Mouse (Mus musculus): ENCODE results near the gene Fcna. TPM values are rescaled to one million over a fixed set of nuclear protein-coding genes. Genes with fewer than 3 reads are reported as not detected.

Fcna gene
- 4.1 TPM for polyA plus RNA-seq (2014; fragmentation: Illumina TruSeq; extraction: RNeasy Lipid Tissue Mini Kit (QIAGEN cat#74804); ENCODE audit: low read depth, low replicate concordance)

DNA sequence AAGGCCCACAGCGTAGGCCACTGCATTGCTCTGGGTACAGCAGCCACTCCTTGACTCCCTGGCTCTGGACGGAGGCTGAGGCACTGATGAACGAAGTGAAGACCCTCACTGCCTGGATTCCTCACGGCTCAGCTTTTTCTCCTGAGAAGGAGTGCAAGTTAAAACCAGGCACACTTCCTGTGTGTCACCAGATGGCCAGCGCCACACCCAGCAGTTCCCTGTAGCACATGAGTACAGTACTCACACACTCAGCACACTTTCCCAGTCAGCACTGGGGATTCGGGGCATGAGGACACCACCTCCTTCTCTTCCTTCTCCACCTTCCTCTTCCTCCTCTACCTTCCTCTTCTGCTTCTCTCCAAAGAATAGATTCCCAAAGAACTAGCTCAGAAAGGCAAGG is at the start of gene Fcna:
Gene Fcna, minus strand, starts transcription at position 220 of the 400 bp plus-strand sequence.

DNA sequence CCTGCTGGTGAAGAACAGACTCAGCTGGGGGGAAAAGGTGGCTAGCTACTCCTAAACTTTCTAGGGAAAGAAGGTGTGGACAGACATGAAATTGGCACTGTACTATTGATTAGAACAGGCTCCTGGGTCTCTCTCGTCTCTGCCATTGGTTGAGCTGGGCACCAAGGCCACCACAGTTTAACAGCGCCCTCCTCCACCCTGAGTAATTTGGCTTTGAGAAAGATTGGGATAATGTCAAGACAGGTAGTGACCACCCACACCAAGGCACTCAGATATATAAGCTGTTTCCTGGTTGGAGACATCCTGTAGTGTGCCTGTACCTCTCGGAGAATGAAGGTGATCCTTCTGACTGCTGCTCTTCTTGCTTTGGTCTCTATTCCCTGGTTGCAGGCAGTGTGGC is 48.7 kb upstream of the Fcna start, which contains the start of gene Lcn6:
Gene Lcn6, plus strand, starts transcription at position 301 of the 400 bp plus-strand sequence.

DNA sequence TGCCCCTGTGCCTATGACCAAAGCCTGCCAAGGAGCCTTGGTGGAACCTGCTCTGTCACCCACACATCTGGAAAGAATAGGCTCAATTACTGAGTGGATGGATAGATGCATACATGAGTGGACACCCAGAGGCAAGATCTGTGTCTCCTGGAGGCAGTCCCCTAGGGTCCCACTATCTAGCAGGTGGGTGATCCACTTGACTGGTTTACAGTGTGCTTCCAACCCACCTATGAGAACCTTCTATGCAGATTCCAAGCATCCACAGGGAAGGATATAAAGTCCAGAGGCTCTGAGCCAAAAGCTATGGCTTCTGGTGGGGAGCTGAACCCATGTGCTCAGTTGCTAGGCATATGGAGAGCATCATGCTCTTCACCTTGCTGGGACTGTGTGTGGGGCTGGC is 29.8 kb upstream of the Fcna start, which contains the start of gene Lcn5:
Gene Lcn5, plus strand, starts transcription at position 301 of the 400 bp plus-strand sequence.

DNA sequence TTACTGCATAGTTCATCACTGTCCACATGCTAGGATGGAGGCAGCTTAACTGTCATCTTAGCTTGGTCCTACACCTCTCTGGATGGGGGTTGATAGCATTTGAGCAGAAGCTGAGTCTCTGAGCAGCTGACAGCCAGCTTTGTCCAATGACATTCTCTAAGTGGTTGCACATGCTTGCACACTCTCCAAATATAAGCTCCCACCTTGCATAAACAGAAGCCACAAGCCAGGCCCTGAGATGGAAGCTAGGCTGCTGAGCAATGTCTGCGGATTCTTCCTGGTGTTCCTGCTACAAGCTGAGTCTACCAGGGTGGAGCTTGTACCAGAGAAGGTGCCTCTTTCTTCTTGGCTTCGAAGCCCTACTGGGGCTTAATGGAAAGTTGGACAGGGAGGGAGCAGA is 25.1 kb upstream of the Fcna start, which contains the start of gene Lcn8:
Gene Lcn8, plus strand, starts transcription at position 219 of the 400 bp plus-strand sequence.

DNA sequence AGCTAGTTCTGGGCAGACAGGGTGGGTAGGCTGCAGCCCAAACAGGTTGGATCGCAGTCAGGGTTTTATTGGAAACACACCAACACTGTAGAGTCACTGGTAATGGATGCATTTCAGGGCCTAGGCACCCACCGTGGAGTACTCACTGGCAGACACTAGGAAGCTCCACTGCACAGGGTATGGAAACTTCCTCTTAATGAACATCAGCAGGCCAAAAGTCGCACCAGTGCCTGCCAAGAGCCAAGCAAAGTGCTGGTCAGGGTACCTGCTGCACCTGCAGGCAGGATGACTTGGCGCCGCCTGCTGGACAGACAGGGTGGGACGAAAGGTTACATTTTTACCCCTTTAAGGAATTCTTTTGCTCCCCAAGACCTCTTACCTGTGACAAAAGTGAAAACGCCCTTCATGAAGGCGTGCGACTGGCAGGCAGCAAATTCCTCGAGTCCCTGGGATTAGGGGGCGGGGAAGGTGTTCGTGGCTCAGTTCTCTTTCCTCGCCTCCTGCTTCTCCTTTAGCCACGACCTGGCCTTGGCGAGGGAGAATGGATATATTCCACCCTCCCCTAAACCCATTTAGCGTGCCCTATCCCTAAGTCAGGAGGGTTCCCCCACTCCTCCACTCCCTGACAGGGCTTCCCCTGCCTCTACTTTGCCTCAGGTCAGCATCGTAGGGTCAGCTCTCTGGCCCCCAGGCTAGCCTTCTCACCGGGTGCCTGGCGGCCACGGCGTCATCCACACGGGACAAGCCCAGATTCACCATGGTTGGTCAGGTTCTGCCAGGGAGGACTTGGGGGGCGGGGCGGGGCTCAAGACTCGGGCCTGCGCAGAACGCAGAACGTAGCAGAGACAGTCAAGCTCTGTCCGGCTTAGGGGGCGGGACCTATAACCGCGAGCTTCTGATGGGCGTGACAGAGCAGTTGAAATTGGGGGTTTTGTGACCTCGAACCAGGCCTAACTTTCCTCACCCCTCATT is 6.3 kb downstream of the Fcna start, which contains the start of gene Tmem141:
Gene Tmem141, minus strand, starts transcription at position 777 of the 972 bp plus-strand sequence.

DNA sequence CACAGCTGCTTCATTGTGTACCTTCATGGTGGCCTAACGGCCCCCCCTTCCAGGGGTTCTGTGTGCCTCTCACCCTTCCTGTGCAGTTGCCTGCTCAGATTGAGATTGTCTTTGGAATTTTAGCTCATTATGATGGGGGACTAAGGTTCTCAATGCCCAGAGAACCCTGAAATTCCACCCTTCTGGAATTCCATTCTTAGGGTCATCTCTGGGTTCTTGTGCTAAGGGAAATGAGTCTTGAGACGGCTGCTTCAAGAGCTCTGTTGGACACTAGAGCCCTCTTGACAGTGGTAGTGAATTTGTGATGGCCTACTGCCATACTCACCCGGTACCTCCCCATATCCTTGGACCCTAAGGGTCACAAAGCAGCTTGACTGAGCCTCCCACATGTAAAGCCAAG is 10.3 kb downstream of the Fcna start, which contains the start of gene Ccdc183:
Gene Ccdc183, minus strand, starts transcription at position 101 of the 400 bp plus-strand sequence.

DNA sequence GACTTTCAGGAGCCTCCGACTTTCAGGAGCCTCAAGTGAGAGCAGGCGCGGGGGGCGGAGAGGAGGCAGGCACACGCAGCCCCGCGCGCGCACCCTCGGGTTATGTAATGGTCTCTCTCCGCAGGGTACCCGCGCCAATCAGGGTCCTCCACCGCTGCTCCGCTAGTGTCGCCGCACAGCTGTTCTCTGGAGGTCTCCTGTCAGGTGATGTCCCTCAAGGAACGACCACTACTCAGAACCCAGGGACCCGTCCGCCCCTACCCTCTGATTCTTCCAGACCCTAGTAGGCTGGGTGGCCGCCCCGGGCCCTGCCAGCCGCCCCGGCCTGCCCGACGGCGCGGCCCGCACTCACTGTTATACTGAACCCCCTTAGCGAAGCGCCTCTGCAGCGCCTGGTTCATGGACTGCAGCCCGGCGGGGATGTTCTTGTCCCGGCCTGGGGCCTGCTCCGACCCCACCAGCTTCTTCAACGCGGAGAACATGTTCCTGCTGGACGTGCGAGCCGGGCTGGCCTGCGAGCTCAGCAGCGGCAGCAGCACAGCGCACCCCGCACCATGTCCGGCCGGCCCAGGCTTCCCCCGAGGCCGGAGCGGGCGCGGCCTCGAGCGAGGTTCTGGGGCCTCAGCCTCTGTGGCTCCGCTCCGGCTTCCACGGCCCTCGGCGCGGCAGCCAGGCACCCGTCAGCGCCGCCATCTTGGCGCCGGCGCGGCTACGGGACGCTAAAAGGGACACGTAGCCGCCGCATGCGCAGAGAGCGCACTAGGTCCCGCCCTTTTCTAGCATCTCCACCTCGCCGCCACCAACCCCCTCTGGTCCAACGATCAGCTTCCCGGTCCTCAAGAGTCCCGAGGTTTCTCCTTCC is 19.8 kb downstream of the Fcna start, which contains the start of gene Rabl6:
Gene Rabl6, minus strand, starts transcription at position 761 of the 862 bp plus-strand sequence.

DNA sequence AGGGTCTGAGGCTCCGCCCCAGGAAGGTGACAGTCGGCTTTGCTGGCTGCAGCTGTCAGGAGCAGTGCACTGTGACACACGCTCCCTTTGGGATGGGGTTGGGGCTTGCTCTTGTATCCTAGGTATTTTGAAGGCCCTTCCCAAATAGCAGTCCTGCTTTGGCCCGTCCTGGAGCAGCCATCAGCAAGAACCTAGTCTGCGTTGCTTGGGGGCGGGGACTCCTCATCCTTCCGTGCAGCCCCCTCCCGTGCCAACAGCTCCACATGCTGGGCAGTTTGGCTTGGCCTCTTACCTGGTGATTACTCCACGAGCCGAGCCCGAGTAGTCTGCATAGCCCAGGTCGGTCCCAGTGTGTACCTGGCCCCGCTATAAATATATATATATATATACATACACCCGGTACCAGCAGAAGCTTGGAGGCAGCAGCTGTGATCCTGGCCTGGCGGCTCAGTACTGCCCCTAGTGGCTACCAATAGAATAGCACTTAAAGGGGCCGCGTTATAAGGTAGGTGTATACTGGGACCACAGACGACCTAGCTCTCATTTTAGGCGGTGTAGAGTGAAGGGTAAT is 46.5 kb downstream of the Fcna start, which contains the start of gene Ajm1:
Gene Ajm1, minus strand, starts transcription at position 464 of the 571 bp plus-strand sequence.

Other genes with a start within 250 kb of the Fcna start
- 16.2 TPM for gene Entpd2, start 232.2 kb downstream of the Fcna start, polyA plus RNA-seq (2014; fragmentation: Illumina TruSeq; extraction: RNeasy Lipid Tissue Mini Kit (QIAGEN cat#74804); ENCODE audit: low read depth, low replicate concordance)
- gene Npdc1, start 228.7 kb downstream of the Fcna start, polyA plus RNA-seq (2014; fragmentation: Illumina TruSeq; extraction: RNeasy Lipid Tissue Mini Kit (QIAGEN cat#74804); ENCODE audit: low read depth, low replicate concordance) = 36.7 TPM
- gene Fut7, start 204.8 kb downstream of the Fcna start, polyA plus RNA-seq (2014; fragmentation: Illumina TruSeq; extraction: RNeasy Lipid Tissue Mini Kit (QIAGEN cat#74804); ENCODE audit: low read depth, low replicate concordance) = not detected
- 33.3 TPM for gene Abca2, start 199.3 kb downstream of the Fcna start, polyA plus RNA-seq (2014; fragmentation: Illumina TruSeq; extraction: RNeasy Lipid Tissue Mini Kit (QIAGEN cat#74804); ENCODE audit: low read depth, low replicate concordance)
- gene Clic3, start 171.2 kb downstream of the Fcna start, polyA plus RNA-seq (2014; fragmentation: Illumina TruSeq; extraction: RNeasy Lipid Tissue Mini Kit (QIAGEN cat#74804); ENCODE audit: low read depth, low replicate concordance) = 1.3 TPM
- 27.9 TPM for gene Paxx, start 166.9 kb downstream of the Fcna start, polyA plus RNA-seq (2014; fragmentation: Illumina TruSeq; extraction: RNeasy Lipid Tissue Mini Kit (QIAGEN cat#74804); ENCODE audit: low read depth, low replicate concordance)
- gene Ptgds, start 158.0 kb downstream of the Fcna start, polyA plus RNA-seq (2014; fragmentation: Illumina TruSeq; extraction: RNeasy Lipid Tissue Mini Kit (QIAGEN cat#74804); ENCODE audit: low read depth, low replicate concordance) = 1,706 TPM
- gene Lcn12, start 134.1 kb downstream of the Fcna start, polyA plus RNA-seq (2014; fragmentation: Illumina TruSeq; extraction: RNeasy Lipid Tissue Mini Kit (QIAGEN cat#74804); ENCODE audit: low read depth, low replicate concordance) = not detected
- gene Fbxw5, start 127.3 kb downstream of the Fcna start, polyA plus RNA-seq (2014; fragmentation: Illumina TruSeq; extraction: RNeasy Lipid Tissue Mini Kit (QIAGEN cat#74804); ENCODE audit: low read depth, low replicate concordance) = 77.7 TPM
- gene C8g, start 126.3 kb downstream of the Fcna start, polyA plus RNA-seq (2014; fragmentation: Illumina TruSeq; extraction: RNeasy Lipid Tissue Mini Kit (QIAGEN cat#74804); ENCODE audit: low read depth, low replicate concordance) = 4.2 TPM
- 13.2 TPM for gene Traf2, start 81.1 kb downstream of the Fcna start, polyA plus RNA-seq (2014; fragmentation: Illumina TruSeq; extraction: RNeasy Lipid Tissue Mini Kit (QIAGEN cat#74804); ENCODE audit: low read depth, low replicate concordance)
- gene Edf1, start 70.2 kb downstream of the Fcna start, polyA plus RNA-seq (2014; fragmentation: Illumina TruSeq; extraction: RNeasy Lipid Tissue Mini Kit (QIAGEN cat#74804); ENCODE audit: low read depth, low replicate concordance) = 280 TPM
- 1.7 TPM for gene Mamdc4, start 53.2 kb downstream of the Fcna start, polyA plus RNA-seq (2014; fragmentation: Illumina TruSeq; extraction: RNeasy Lipid Tissue Mini Kit (QIAGEN cat#74804); ENCODE audit: low read depth, low replicate concordance)
- gene Phpt1, start 52.8 kb downstream of the Fcna start, polyA plus RNA-seq (2014; fragmentation: Illumina TruSeq; extraction: RNeasy Lipid Tissue Mini Kit (QIAGEN cat#74804); ENCODE audit: low read depth, low replicate concordance) = 91.0 TPM
- 0.08 TPM for gene Ajm1, start 46.3 kb downstream of the Fcna start, polyA plus RNA-seq (2014; fragmentation: Illumina TruSeq; extraction: RNeasy Lipid Tissue Mini Kit (QIAGEN cat#74804); ENCODE audit: low read depth, low replicate concordance)
- gene Rabl6, start 19.5 kb downstream of the Fcna start, polyA plus RNA-seq (2014; fragmentation: Illumina TruSeq; extraction: RNeasy Lipid Tissue Mini Kit (QIAGEN cat#74804); ENCODE audit: low read depth, low replicate concordance) = 77.4 TPM
- gene Ccdc183, start 10.4 kb downstream of the Fcna start, polyA plus RNA-seq (2014; fragmentation: Illumina TruSeq; extraction: RNeasy Lipid Tissue Mini Kit (QIAGEN cat#74804); ENCODE audit: low read depth, low replicate concordance) = not detected
- 55.1 TPM for gene Tmem141, start 6.0 kb downstream of the Fcna start, polyA plus RNA-seq (2014; fragmentation: Illumina TruSeq; extraction: RNeasy Lipid Tissue Mini Kit (QIAGEN cat#74804); ENCODE audit: low read depth, low replicate concordance)
- not detected for gene Lcn8, start 25.1 kb upstream of the Fcna start, polyA plus RNA-seq (2014; fragmentation: Illumina TruSeq; extraction: RNeasy Lipid Tissue Mini Kit (QIAGEN cat#74804); ENCODE audit: low read depth, low replicate concordance)
- not detected for gene Lcn5, start 29.9 kb upstream of the Fcna start, polyA plus RNA-seq (2014; fragmentation: Illumina TruSeq; extraction: RNeasy Lipid Tissue Mini Kit (QIAGEN cat#74804); ENCODE audit: low read depth, low replicate concordance)
- gene Lcn6, start 48.8 kb upstream of the Fcna start, polyA plus RNA-seq (2014; fragmentation: Illumina TruSeq; extraction: RNeasy Lipid Tissue Mini Kit (QIAGEN cat#74804); ENCODE audit: low read depth, low replicate concordance) = not detected
- not detected for gene Lcn10, start 54.7 kb upstream of the Fcna start, polyA plus RNA-seq (2014; fragmentation: Illumina TruSeq; extraction: RNeasy Lipid Tissue Mini Kit (QIAGEN cat#74804); ENCODE audit: low read depth, low replicate concordance)
- gene Obp2a, start 72.0 kb upstream of the Fcna start, polyA plus RNA-seq (2014; fragmentation: Illumina TruSeq; extraction: RNeasy Lipid Tissue Mini Kit (QIAGEN cat#74804); ENCODE audit: low read depth, low replicate concordance) = not detected
- 16.2 TPM for gene Bmyc, start 78.7 kb upstream of the Fcna start, polyA plus RNA-seq (2014; fragmentation: Illumina TruSeq; extraction: RNeasy Lipid Tissue Mini Kit (QIAGEN cat#74804); ENCODE audit: low read depth, low replicate concordance)
- gene Obp2b, start 109.0 kb upstream of the Fcna start, polyA plus RNA-seq (2014; fragmentation: Illumina TruSeq; extraction: RNeasy Lipid Tissue Mini Kit (QIAGEN cat#74804); ENCODE audit: low read depth, low replicate concordance) = not detected
- not detected for gene Lcn3, start 137.5 kb upstream of the Fcna start, polyA plus RNA-seq (2014; fragmentation: Illumina TruSeq; extraction: RNeasy Lipid Tissue Mini Kit (QIAGEN cat#74804); ENCODE audit: low read depth, low replicate concordance)
- gene Lcn11, start 149.0 kb upstream of the Fcna start, polyA plus RNA-seq (2014; fragmentation: Illumina TruSeq; extraction: RNeasy Lipid Tissue Mini Kit (QIAGEN cat#74804); ENCODE audit: low read depth, low replicate concordance) = not detected
- not detected for gene Gm13539, start 154.2 kb upstream of the Fcna start, polyA plus RNA-seq (2014; fragmentation: Illumina TruSeq; extraction: RNeasy Lipid Tissue Mini Kit (QIAGEN cat#74804); ENCODE audit: low read depth, low replicate concordance)
- not detected for gene Glt6d1, start 187.8 kb upstream of the Fcna start, polyA plus RNA-seq (2014; fragmentation: Illumina TruSeq; extraction: RNeasy Lipid Tissue Mini Kit (QIAGEN cat#74804); ENCODE audit: low read depth, low replicate concordance)
- not detected for gene Lcn9, start 195.1 kb upstream of the Fcna start, polyA plus RNA-seq (2014; fragmentation: Illumina TruSeq; extraction: RNeasy Lipid Tissue Mini Kit (QIAGEN cat#74804); ENCODE audit: low read depth, low replicate concordance)
- not detected for gene Sohlh1, start 219.2 kb upstream of the Fcna start, polyA plus RNA-seq (2014; fragmentation: Illumina TruSeq; extraction: RNeasy Lipid Tissue Mini Kit (QIAGEN cat#74804); ENCODE audit: low read depth, low replicate concordance)
- gene Kcnt1, start 235.7 kb upstream of the Fcna start, polyA plus RNA-seq (2014; fragmentation: Illumina TruSeq; extraction: RNeasy Lipid Tissue Mini Kit (QIAGEN cat#74804); ENCODE audit: low read depth, low replicate concordance) = 0.47 TPM

Measured in heart, adult 10 weeks (tissue).